Mouse (Mus musculus): Measurements from ENCODE around the gene Top3a. TPM values are rescaled to one million over a fixed set of nuclear protein-coding genes. Genes with fewer than 3 reads are reported as not detected.
"Not testable (repeated sequence)": the region's sequence is repeated elsewhere in the genome, so short reads cannot be mapped to it uniquely, and the experiment has no call there.

Top3a gene
- 5.6 and 7.1 TPM in 2 replicates for total RNA-seq (2015; ENCODE audit: low replicate concordance)
- total RNA-seq (2017; ENCODE audit: low replicate concordance) = 4.5 and 11.9 TPM in 2 replicates

GRCm38 (mm10) chr11:60776829-60777740 is at the start of gene Top3a, which contains the start of gene Smcr8:
Top3a (minus strand) TSS chr11:60777365.
Smcr8 (plus strand) TSS chr11:60777524.
- peak; percentile 90 for ATAC-seq (replicated peaks; ENCODE audit: low FRiP score, poor library complexity, severe bottlenecking)

GRCm38 (mm10) chr11:60826700-60827099 is 49.5 kb upstream of the Top3a start:
- no peak for ATAC-seq (replicated peaks; ENCODE audit: low FRiP score, poor library complexity, severe bottlenecking)

- no peak for ATAC-seq (replicated peaks; ENCODE audit: low FRiP score, poor library complexity, severe bottlenecking)
Observed at GRCm38 (mm10) chr11:60825191-60825590, 48.0 kb upstream of the Top3a start.

GRCm38 (mm10) chr11:60823771-60824170 is 46.6 kb upstream of the Top3a start:
- ATAC-seq (replicated peaks; ENCODE audit: low FRiP score, poor library complexity, severe bottlenecking) = no peak

- ATAC-seq (replicated peaks; ENCODE audit: low FRiP score, poor library complexity, severe bottlenecking) = no peak
Observed at GRCm38 (mm10) chr11:60816398-60816797, 39.2 kb upstream of the Top3a start.

GRCm38 (mm10) chr11:60811618-60812017 is 34.5 kb upstream of the Top3a start, which contains the start of gene Shmt1:
Shmt1 (minus strand) TSS chr11:60811718.
- not testable (repeated sequence) for ATAC-seq (replicated peaks; ENCODE audit: low FRiP score, poor library complexity, severe bottlenecking)

GRCm38 (mm10) chr11:60811054-60811460 is 33.9 kb upstream of the Top3a start:
- ATAC-seq (replicated peaks; ENCODE audit: low FRiP score, poor library complexity, severe bottlenecking) = peak; percentile 92

GRCm38 (mm10) chr11:60810046-60810965 is 33.1 kb upstream of the Top3a start:
- no peak for ATAC-seq (replicated peaks; ENCODE audit: low FRiP score, poor library complexity, severe bottlenecking)

- no peak for ATAC-seq (replicated peaks; ENCODE audit: low FRiP score, poor library complexity, severe bottlenecking)
Observed at GRCm38 (mm10) chr11:60809546-60809945, 32.4 kb upstream of the Top3a start.

GRCm38 (mm10) chr11:60808286-60809070 is 31.3 kb upstream of the Top3a start:
- ATAC-seq (replicated peaks; ENCODE audit: low FRiP score, poor library complexity, severe bottlenecking) = no peak

GRCm38 (mm10) chr11:60800892-60801291 is 23.7 kb upstream of the Top3a start:
- ATAC-seq (replicated peaks; ENCODE audit: low FRiP score, poor library complexity, severe bottlenecking) = no peak

GRCm38 (mm10) chr11:60799977-60800376 is 22.8 kb upstream of the Top3a start:
- no peak for ATAC-seq (replicated peaks; ENCODE audit: low FRiP score, poor library complexity, severe bottlenecking)

- no peak for ATAC-seq (replicated peaks; ENCODE audit: low FRiP score, poor library complexity, severe bottlenecking)
Observed at GRCm38 (mm10) chr11:60796342-60796741, 19.2 kb upstream of the Top3a start.

GRCm38 (mm10) chr11:60790472-60790871 is 13.3 kb upstream of the Top3a start:
- no peak for ATAC-seq (replicated peaks; ENCODE audit: low FRiP score, poor library complexity, severe bottlenecking)

- ATAC-seq (replicated peaks; ENCODE audit: low FRiP score, poor library complexity, severe bottlenecking) = no peak
Observed at GRCm38 (mm10) chr11:60787595-60787994, 10.4 kb upstream of the Top3a start.

GRCm38 (mm10) chr11:60784179-60784922 is 7.2 kb upstream of the Top3a start:
- ATAC-seq (replicated peaks; ENCODE audit: low FRiP score, poor library complexity, severe bottlenecking) = no peak

- ATAC-seq (replicated peaks; ENCODE audit: low FRiP score, poor library complexity, severe bottlenecking) = no peak
Observed at GRCm38 (mm10) chr11:60779673-60780189, 2.6 kb upstream of the Top3a start.

- no peak for ATAC-seq (replicated peaks; ENCODE audit: low FRiP score, poor library complexity, severe bottlenecking)
Observed at GRCm38 (mm10) chr11:60777801-60778370, 721 bp upstream of the Top3a start.
